ENCODE assay signal across 27 mouse cellular contexts in the genomic region with DNA sequence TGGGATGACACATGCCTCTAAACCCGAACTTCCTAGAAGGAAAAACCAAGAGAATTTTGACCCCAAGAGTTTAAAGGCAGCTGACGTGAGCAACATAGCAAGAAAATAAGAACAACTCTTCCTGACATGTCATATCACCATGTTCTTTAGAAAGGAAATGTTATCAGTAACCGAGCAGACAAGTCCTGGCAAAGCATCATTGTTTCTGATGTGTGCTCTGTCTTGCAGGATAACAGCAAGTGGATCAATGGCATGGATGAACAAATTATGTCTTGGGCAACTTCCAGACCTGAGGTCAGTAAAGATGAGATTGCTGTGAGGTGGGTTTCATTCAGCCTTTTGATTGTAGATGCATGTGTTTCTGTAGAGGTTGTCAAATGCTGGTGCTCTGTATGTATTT. TPM values are rescaled to one million over a fixed set of nuclear protein-coding genes. Genes with fewer than 3 reads are reported as not detected.
DNase-seq lines count a peak whose midpoint lies in the region; ATAC-seq lines count a peak whose summit lies in the region.
"Had no signal": no experiment of that assay in that cellular context is flagged by ENCODE, and none has a peak within 500 bp of the region (broad histone marks: within the 10 kb centered on the region; RNA-seq: fewer than 3 reads in every experiment).

No protein-coding gene starts in this region.

- WGBS in liver, embryonic 13.5 days (ENCODE audit: insufficient replicate concordance), result 29% methylated on average over 3 of the region's 3 CpGs
- WGBS in liver, embryonic 16.5 days (ENCODE audit: insufficient replicate concordance), result 31% methylated on average over 3 of the region's 3 CpGs

- H3K4me2 ChIP-seq in liver, embryonic 13.5 days, result no peak overlapping the region
- H3K4me2 ChIP-seq in liver, embryonic 16.5 days (ENCODE audit: low read depth, low read length), result no peak overlapping the region
- H3K4me2 ChIP-seq: embryonic facial prominence, embryonic 12.5 days; embryonic facial prominence, embryonic 15.5 days; heart, embryonic 12.5 days; heart, embryonic 15.5 days; hindbrain, embryonic 13.5 days had no signal

- H3K9me3 ChIP-seq in liver, embryonic 13.5 days (replicated peaks), result no peaks in the 10 kb centered on the region
- H3K9me3 ChIP-seq in liver, embryonic 16.5 days (replicated peaks; ENCODE audit: control insufficient read depth, low read length), result no peaks in the 10 kb centered on the region
- H3K9me3 ChIP-seq: embryonic facial prominence, embryonic 12.5 days; embryonic facial prominence, embryonic 15.5 days; heart, embryonic 12.5 days; heart, embryonic 15.5 days; hindbrain, embryonic 10.5 days; hindbrain, embryonic 13.5 days had no signal

- ATAC-seq in liver, embryonic 13.5 days (ENCODE audit: low read depth), result peak; percentile 74
- ATAC-seq in liver, embryonic 16.5 days (ENCODE audit: low read depth), result peak; percentile 74
- ATAC-seq in megakaryocyte-erythroid progenitor cell, adult 5-6 weeks (replicated peaks; ENCODE audit: low FRiP score, low TSS enrichment, poor library complexity, severe bottlenecking), result peak; percentile 96
- no peak for ATAC-seq in CD4-positive, CD25-positive, alpha-beta regulatory T cell, adult 4 months
- ATAC-seq: forebrain, embryonic 14.5 days; forebrain, postnatal 0 days; hindbrain, embryonic 16.5 days; Patski had no signal

- H3K27me3 ChIP-seq in liver, embryonic 13.5 days, result no peaks in the 10 kb centered on the region
- H3K27me3 ChIP-seq in liver, embryonic 16.5 days (ENCODE audit: control insufficient read depth, insufficient read depth, low read depth, low read length), result no peaks in the 10 kb centered on the region
- H3K27me3 ChIP-seq: embryonic facial prominence, embryonic 12.5 days; embryonic facial prominence, embryonic 15.5 days; heart, embryonic 12.5 days; heart, embryonic 15.5 days; hindbrain, embryonic 13.5 days; Patski had no signal

- peak overlapping the region; percentile 37; the same call in 1 of the 2 replicates for H3K27ac ChIP-seq in liver, embryonic 13.5 days
- H3K27ac ChIP-seq in liver, embryonic 16.5 days (ENCODE audit: low read length), result no peak overlapping the region
- H3K27ac ChIP-seq: embryonic facial prominence, embryonic 12.5 days; embryonic facial prominence, embryonic 15.5 days; gastrocnemius, adult 2 months; heart, embryonic 15.5 days; hindbrain, embryonic 10.5 days; hindbrain, embryonic 13.5 days had no signal

- H3K4me1 ChIP-seq in liver, embryonic 13.5 days (replicated peaks), result peaks cover 22% of the 10 kb centered on the region
- H3K4me1 ChIP-seq in liver, embryonic 16.5 days (ENCODE audit: control insufficient read depth, low read depth, low read length), result peaks cover 5% of the 10 kb centered on the region; the same call in 1 of the 2 replicates
- H3K4me1 ChIP-seq: embryonic facial prominence, embryonic 12.5 days; embryonic facial prominence, embryonic 15.5 days; heart, embryonic 12.5 days; heart, embryonic 15.5 days; hindbrain, embryonic 10.5 days; hindbrain, embryonic 13.5 days had no signal

- H3K36me3 ChIP-seq in liver, embryonic 13.5 days, result peaks cover 84% of the 10 kb centered on the region
- peaks cover 71% of the 10 kb centered on the region for H3K36me3 ChIP-seq in liver, embryonic 16.5 days (ENCODE audit: control insufficient read depth, insufficient read depth)

- peak; percentile 56 for DNase-seq in c-Kit-positive CD71-positive TER-119-negative erythroid progenitor cells, embryonic 14.5 days (ENCODE audit: low read depth)
- DNase-seq in liver, embryonic 13.5 days, result peak; percentile 17
- DNase-seq in adrenal gland, postnatal 4 days (ENCODE audit: low spot score in 2 of 2), result no peak
- no peak for DNase-seq in thymus, postnatal 0 days (ENCODE audit: low spot score)
- DNase-seq: adrenal gland, adult 2 months; adrenal gland, postnatal 14 days; cerebellum, adult 18-20 months; cerebellum, adult 9-11 months; cerebellum, postnatal 25 days; forebrain, postnatal 0 days; gastrocnemius, adult 2 months; gastrocnemius, postnatal 25 days; heart, adult 18-20 months; heart, postnatal 10 days; heart, postnatal 36 days had no signal

- no peak overlapping the region for H3K9ac ChIP-seq in liver, embryonic 13.5 days
- H3K9ac ChIP-seq in liver, embryonic 16.5 days (ENCODE audit: low read depth, low read length), result no peak overlapping the region
- H3K9ac ChIP-seq: embryonic facial prominence, embryonic 12.5 days; embryonic facial prominence, embryonic 15.5 days; forebrain, postnatal 0 days; heart, embryonic 12.5 days; heart, embryonic 15.5 days; hindbrain, embryonic 13.5 days had no signal

- H3K4me3 ChIP-seq in liver, embryonic 13.5 days (replicated peaks), result no peak overlapping the region
- no peak overlapping the region for H3K4me3 ChIP-seq in liver, embryonic 16.5 days (ENCODE audit: low read depth, low read length)
- H3K4me3 ChIP-seq: embryonic facial prominence, embryonic 12.5 days; embryonic facial prominence, embryonic 15.5 days; gastrocnemius, adult 2 months; heart, embryonic 12.5 days; heart, embryonic 15.5 days; hindbrain, embryonic 10.5 days; hindbrain, embryonic 13.5 days had no signal

RNA-seq across cellular contexts. Expression of a gene that starts 31.0 kb away (rescaled TPM):
- 0.68 and 0.82 TPM in 2 replicates for polyA plus RNA-seq in liver, embryonic 13.5 days (2015; fragmentation: Nextera tagmentation; extraction: Ambion mirVana)
- polyA plus RNA-seq in liver, embryonic 16.5 days (2015; fragmentation: Nextera tagmentation; extraction: Ambion mirVana), result 0.75 and 1.8 TPM in 2 replicates
- total RNA-seq in megakaryocyte-erythroid progenitor cell, adult 5-6 weeks (2014; fragmentation: Nextera tagmentation), result 0.63 TPM in 1 of 2 replicates, not detected in the other
- 0.89 and 1.2 TPM in 2 replicates for total RNA-seq in megakaryocyte-erythroid progenitor cell, adult 5-6 weeks (2017)
- total RNA-seq in adrenal gland, postnatal 4 days (2021), result under 1 TPM; 0.76 to 0.84 TPM
- 1 to 10 TPM; 4.9 to 5.9 TPM for polyA plus RNA-seq in CD4-positive, CD25-positive, alpha-beta regulatory T cell, adult 4 months (2017; shearing (Covaris generic))
- 1.3 and 1.8 TPM in 2 replicates for polyA plus RNA-seq in thymus, postnatal 0 days (2015; fragmentation: Nextera tagmentation; extraction: Ambion mirVana)

Comparison
In these comparisons a context has a peak if more than half of its experiments do, and no peak if none do; other contexts are left out.
1. DNase-seq: peak in c-Kit-positive CD71-positive TER-119-negative erythroid progenitor cells, embryonic 14.5 days (single experiment) and liver, embryonic 13.5 days (single experiment); none in adrenal gland, postnatal 4 days (0 of 2) and thymus, postnatal 0 days (single experiment).